Mouse (Mus musculus) retina, postnatal 7 days (tissue): ENCODE measurements around the gene Hoxa6.

Source experiments
- DNase-seq: peaks from one replicate; pipeline ENCODE4 v3.0.0-alpha.2; 2012; ENCODE audit warnings: low read depth, low spot score

Hoxa6 gene

GRCm38 (mm10) chr6:52180213-52180710, 28.3 kb downstream of the Hoxa6 start:
- DNase-seq: no peak

- no peak for DNase-seq
Observed at GRCm38 (mm10) chr6:52179690-52180089, 28.8 kb downstream of the Hoxa6 start.

GRCm38 (mm10) chr6:52178918-52179665, 29.4 kb downstream of the Hoxa6 start:
- no peak for DNase-seq

- no peak for DNase-seq
Observed at GRCm38 (mm10) chr6:52177806-52178205, 30.7 kb downstream of the Hoxa6 start.

GRCm38 (mm10) chr6:52177061-52177735, 31.3 kb downstream of the Hoxa6 start, which contains the start of gene 5730596B20Rik:
5730596B20Rik (plus strand) TSS chr6:52177498.
- DNase-seq: no peak

GRCm38 (mm10) chr6:52176391-52176790, 32.1 kb downstream of the Hoxa6 start:
- DNase-seq: no peak

- DNase-seq: no peak
Observed at GRCm38 (mm10) chr6:52175864-52176263, 32.7 kb downstream of the Hoxa6 start.

- no peak for DNase-seq
Observed at GRCm38 (mm10) chr6:52174968-52175751, 33.4 kb downstream of the Hoxa6 start.

- DNase-seq: no peak
Observed at GRCm38 (mm10) chr6:52173648-52174047, 34.9 kb downstream of the Hoxa6 start.

GRCm38 (mm10) chr6:52172501-52172900, 36.0 kb downstream of the Hoxa6 start:
- no peak for DNase-seq

- DNase-seq: no peak
Observed at GRCm38 (mm10) chr6:52171938-52172337, 36.6 kb downstream of the Hoxa6 start.

GRCm38 (mm10) chr6:52171331-52171730, 37.2 kb downstream of the Hoxa6 start:
- DNase-seq: no peak

- no peak for DNase-seq
Observed at GRCm38 (mm10) chr6:52170898-52171223, 37.7 kb downstream of the Hoxa6 start.

GRCm38 (mm10) chr6:52170166-52170897, 38.2 kb downstream of the Hoxa6 start:
- DNase-seq: no peak

- DNase-seq: no peak
Observed at GRCm38 (mm10) chr6:52169499-52170165, 38.9 kb downstream of the Hoxa6 start.

- no peak for DNase-seq
Observed at GRCm38 (mm10) chr6:52168191-52169055, 40.1 kb downstream of the Hoxa6 start.

- no peak for DNase-seq
Observed at GRCm38 (mm10) chr6:52167736-52168161, 40.8 kb downstream of the Hoxa6 start.

- DNase-seq: no peak
Observed at GRCm38 (mm10) chr6:52167176-52167575, 41.3 kb downstream of the Hoxa6 start.

GRCm38 (mm10) chr6:52166431-52167077, 42.0 kb downstream of the Hoxa6 start:
- DNase-seq: no peak
